ENCODE assay signal across 41 mouse cellular contexts in the genomic region with DNA sequence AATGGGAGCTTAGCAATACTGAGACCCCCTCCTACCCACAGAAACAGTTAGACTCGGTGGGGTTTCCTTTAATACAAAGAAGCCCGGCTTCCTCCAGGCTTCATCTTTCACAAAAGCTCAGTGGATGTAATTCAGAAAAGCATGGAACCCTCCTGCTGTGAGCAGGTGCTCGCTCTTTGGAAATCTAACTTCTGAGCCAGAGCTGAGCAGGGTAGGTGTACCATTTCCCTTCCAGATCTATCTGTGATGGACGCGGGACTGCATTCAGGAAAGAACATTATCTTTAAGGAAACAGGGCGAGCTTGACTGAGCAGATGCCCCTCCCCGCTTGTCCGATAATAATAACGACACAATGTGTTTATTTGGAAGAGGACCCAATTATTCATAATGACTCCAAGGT. TPM values are rescaled to one million over a fixed set of nuclear protein-coding genes. Genes with fewer than 3 reads are reported as not detected.
DNase-seq lines count a peak whose midpoint lies in the region; ATAC-seq and TF ChIP-seq lines count a peak whose summit lies in the region.
"Had no signal": no experiment of that assay in that cellular context is flagged by ENCODE, and none has a peak within 500 bp of the region (broad histone marks: within the 10 kb centered on the region; RNA-seq: fewer than 3 reads in every experiment).

No protein-coding gene starts in this region.

- no peak for TF ChIP-seq EP300 in liver, postnatal 0 days (IDR thresholded peaks at IDR 0.05; ENCODE audit: low read depth)

- TF ChIP-seq CTCF in liver, postnatal 0 days (IDR thresholded peaks at IDR 0.05; ENCODE audit: low read depth), result no peak

- no peak overlapping the region for H3K4me2 ChIP-seq in liver, embryonic 13.5 days
- H3K4me2 ChIP-seq in liver, postnatal 0 days (ENCODE audit: low read depth, low read length), result no peak overlapping the region
- H3K4me2 ChIP-seq: heart, embryonic 12.5 days; hindbrain, embryonic 14.5 days; liver, embryonic 15.5 days; lung, embryonic 15.5 days; midbrain, embryonic 12.5 days; stomach, embryonic 15.5 days had no signal

- peak; percentile 23; the same call in 1 of the 2 replicates for ATAC-seq in liver, embryonic 13.5 days (ENCODE audit: low read depth)
- ATAC-seq in liver, postnatal 0 days, result no peak
- peak; percentile 74 for ATAC-seq in megakaryocyte progenitor cell, adult 5-6 weeks (replicated peaks; ENCODE audit: poor library complexity)
- ATAC-seq: CD4-positive, CD25-positive, alpha-beta regulatory T cell, adult 4 months; forebrain, embryonic 14.5 days; inflammation-experienced regulatory T-cells, adult 6 months had no signal

- peaks cover 17% of the 10 kb centered on the region for H3K27me3 ChIP-seq in liver, embryonic 13.5 days
- peaks cover 13% of the 10 kb centered on the region; the same call in 1 of the 2 replicates for H3K27me3 ChIP-seq in liver, postnatal 0 days (ENCODE audit: insufficient read depth, low read length)

- DNase-seq in cerebellum, postnatal 36 days, result peak; percentile 40 to 54
- DNase-seq in cerebellum, adult 11 months, result no peak
- DNase-seq in liver, embryonic 13.5 days, result no peak
- DNase-seq in liver, postnatal 0 days, result no peak
- peak; percentile 52 for DNase-seq in MEL-GATA-1-ER (ENCODE audit: extremely low read depth, low read depth)
- DNase-seq in spleen, adult 12 weeks (ENCODE audit: low spot score), result no peak
- DNase-seq: adrenal gland, postnatal 25 days; cerebellum, adult 9-11 months; gastrocnemius, postnatal 25 days; heart, adult 18-20 months; kidney, adult 11 months; layer of hippocampus, postnatal 36 days; left cerebral cortex, postnatal 4 days; retina, postnatal 1 day; right cerebral cortex, postnatal 14 days; thymus, adult 18-20 months; thymus, postnatal 36 days had no signal

- H3K27ac ChIP-seq in liver, embryonic 13.5 days, result no peak overlapping the region
- H3K27ac ChIP-seq in liver, postnatal 0 days (ENCODE audit: low read depth), result no peak overlapping the region
- H3K27ac ChIP-seq: hindbrain, embryonic 14.5 days; kidney, postnatal 0 days; liver, embryonic 15.5 days; lung, embryonic 15.5 days; midbrain, embryonic 12.5 days; stomach, embryonic 15.5 days had no signal

- WGBS in liver, embryonic 13.5 days (ENCODE audit: insufficient replicate concordance), result 19% methylated on average over 9 of the region's 9 CpGs
- WGBS in liver, postnatal 0 days (ENCODE audit: insufficient replicate concordance), result 23% methylated on average over 9 of the region's 9 CpGs

- H3K9me3 ChIP-seq in liver, embryonic 13.5 days (replicated peaks), result no peaks in the 10 kb centered on the region
- H3K9me3 ChIP-seq in liver, postnatal 0 days (ENCODE audit: low read length), result no peaks in the 10 kb centered on the region
- H3K9me3 ChIP-seq: heart, embryonic 12.5 days; liver, embryonic 15.5 days; lung, embryonic 15.5 days; midbrain, embryonic 12.5 days; stomach, embryonic 15.5 days had no signal

- H3K9ac ChIP-seq in liver, embryonic 13.5 days, result no peak overlapping the region
- no peak overlapping the region for H3K9ac ChIP-seq in liver, postnatal 0 days (replicated peaks)
- H3K9ac ChIP-seq: heart, embryonic 12.5 days; hindbrain, embryonic 14.5 days; liver, embryonic 15.5 days; lung, embryonic 15.5 days; midbrain, embryonic 12.5 days; stomach, embryonic 15.5 days had no signal

- no peak overlapping the region for H3K4me3 ChIP-seq in liver, embryonic 13.5 days (replicated peaks)
- no peak overlapping the region for H3K4me3 ChIP-seq in liver, postnatal 0 days (ENCODE audit: low read depth, low read length)
- H3K4me3 ChIP-seq: heart, embryonic 12.5 days; liver, embryonic 15.5 days; lung, embryonic 15.5 days; midbrain, embryonic 12.5 days; myocyte; stomach, embryonic 15.5 days had no signal

- H3K4me1 ChIP-seq in liver, embryonic 13.5 days (replicated peaks), result 0 out of 2 replicates have a peak, but pooled peaks cover 3% of the 10 kb centered on the region
- H3K4me1 ChIP-seq in liver, postnatal 0 days (ENCODE audit: insufficient read depth), result no peaks in the 10 kb centered on the region; the same call in 1 of the 2 replicates
- H3K4me1 ChIP-seq: liver, embryonic 15.5 days; lung, embryonic 15.5 days; stomach, embryonic 15.5 days had no signal

- no peaks in the 10 kb centered on the region for H3K36me3 ChIP-seq in liver, embryonic 13.5 days
- no peaks in the 10 kb centered on the region for H3K36me3 ChIP-seq in liver, postnatal 0 days (replicated peaks; ENCODE audit: insufficient read depth, low read length)
- H3K36me3 ChIP-seq: heart, embryonic 12.5 days; liver, embryonic 15.5 days; lung, embryonic 15.5 days; midbrain, embryonic 12.5 days; stomach, embryonic 15.5 days had no signal

RNA-seq across cellular contexts. Expression of a gene that starts 12.3 kb away (rescaled TPM):
- polyA plus RNA-seq in liver, embryonic 13.5 days (2015; fragmentation: Nextera tagmentation; extraction: Ambion mirVana), result 1.9 and 2.2 TPM in 2 replicates
- polyA plus RNA-seq in liver, postnatal 0 days (2015; fragmentation: Nextera tagmentation; extraction: Ambion mirVana), result 0.86 and 1.1 TPM in 2 replicates
- not detected in 2 replicates for total RNA-seq in megakaryocyte progenitor cell, adult 5-6 weeks (2015)
- total RNA-seq in megakaryocyte progenitor cell, adult 5-6 weeks (2017), result not detected in 2 replicates
- total RNA-seq: hematopoietic stem cell, adult 5-6 weeks; layer of hippocampus, postnatal 36 days; megakaryocyte, adult 5-6 weeks; midbrain, postnatal 0 days had no signal
- polyA plus RNA-seq: CD4-positive, CD25-positive, alpha-beta regulatory T cell, adult 4 months; forebrain, embryonic 14.5 days; inflammation-experienced regulatory T-cells, adult 6 months; myocyte had no signal

RNA-seq across cellular contexts. Expression of a gene that starts 22.3 kb away (rescaled TPM):
- polyA plus RNA-seq in liver, embryonic 13.5 days (2015; fragmentation: Nextera tagmentation; extraction: Ambion mirVana), result not detected in 2 replicates
- polyA plus RNA-seq in liver, postnatal 0 days (2015; fragmentation: Nextera tagmentation; extraction: Ambion mirVana), result not detected in 2 replicates
- not detected in 2 replicates for total RNA-seq in megakaryocyte progenitor cell, adult 5-6 weeks (2015)
- not detected in 2 replicates for total RNA-seq in megakaryocyte progenitor cell, adult 5-6 weeks (2017)
- total RNA-seq: adrenal gland, postnatal 25 days; ES-E14; gastrocnemius, adult 18-20 months; gastrocnemius, postnatal 25 days; heart, adult 18-20 months; hematopoietic stem cell, adult 5-6 weeks; layer of hippocampus, postnatal 36 days; left cerebral cortex, postnatal 4 days; megakaryocyte, adult 5-6 weeks; midbrain, postnatal 0 days had no signal
- polyA plus RNA-seq: CD4-positive, CD25-positive, alpha-beta regulatory T cell, adult 4 months; embryonic facial prominence, embryonic 11.5 days; forebrain, embryonic 14.5 days; frontal cortex, adult 2 months; heart, embryonic 12.5 days; heart, postnatal 0 days; hindbrain, embryonic 14.5 days; inflammation-experienced regulatory T-cells, adult 6 months; kidney, postnatal 0 days; large intestine, adult 2 months; limb, embryonic 14.5 days; liver, embryonic 15.5 days; lung, embryonic 15.5 days; midbrain, embryonic 12.5 days; midbrain, postnatal 0 days; myocyte; neural tube, embryonic 14.5 days; small intestine, adult 2 months; stomach, embryonic 15.5 days had no signal

Comparison
In these comparisons a context has a peak if more than half of its experiments do, and no peak if none do; other contexts are left out.
1. DNase-seq: peak in cerebellum, postnatal 36 days (2 of 2) and MEL-GATA-1-ER (single experiment); none in cerebellum, adult 11 months (single experiment), liver, embryonic 13.5 days (single experiment), liver, postnatal 0 days (single experiment) and spleen, adult 12 weeks (single experiment).